Mouse (Mus musculus) cortical plate, adult 2 months (tissue): Measurements from ENCODE around the gene Snapc4.

ENCODE experiments used
- CTCF ChIP-seq: fragments of 200-500 bp; IDR thresholded peaks from 2 replicates; pipeline ENCODE4 v1.5.1; 2011; ENCODE audit warnings: mild to moderate bottlenecking, control low read depth, low read length; ENCODE audit not compliant: insufficient read depth; ENCODE audit errors: extremely low read depth
- POLR2A ChIP-seq: fragments of 200-500 bp; IDR thresholded peaks from 2 replicates; pipeline ENCODE4 v1.6.1; 2011; ENCODE audit warnings: mild to moderate bottlenecking, low read length, control low read depth; ENCODE audit not compliant: insufficient read depth; ENCODE audit errors: extremely low read depth

DNA sequence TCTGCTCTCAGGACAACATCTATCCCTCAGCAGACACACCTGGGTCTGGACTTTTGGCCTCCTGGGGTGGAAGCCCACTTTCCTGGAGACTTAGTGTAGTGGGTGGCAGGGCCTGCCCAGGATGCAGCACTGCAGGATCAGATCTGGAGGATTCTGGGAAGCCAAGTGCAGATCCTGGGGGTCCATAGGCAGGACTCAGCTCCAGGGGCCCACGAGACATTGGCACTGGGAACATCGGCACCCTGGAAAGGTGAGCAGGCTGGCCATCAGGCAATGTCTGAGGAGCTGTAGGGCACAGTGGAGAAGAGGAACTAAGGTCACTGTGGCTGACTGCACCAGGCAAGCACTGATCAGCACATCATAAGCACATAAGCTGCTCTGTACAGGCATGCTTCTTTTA is 41.5 kb upstream of the Snapc4 start:
- TF ChIP-seq CTCF (no peak), POLR2A (no peak)
